Mouse (Mus musculus): ENCODE results near the gene Dgcr6. TPM values are rescaled to one million over a fixed set of nuclear protein-coding genes. Genes with fewer than 3 reads are reported as not detected.

Dgcr6 gene
- total and polyA plus RNA-seq, 3 experiments: 14.1 to 22.4 (median 20.4) TPM

- Histone ChIP-seq H3K4me3 (ENCODE audit: low read depth, low read length) (no peak overlapping the region), H3K36me3 (replicated peaks) (no peaks in the 10 kb centered on the region), H3K9me3 (replicated peaks) (no peaks in the 10 kb centered on the region), H3K27me3 (ENCODE audit: insufficient read depth, low read length) (peaks cover 8% of the 10 kb centered on the region; the same call in 1 of the 2 replicates), H3K4me1 (ENCODE audit: insufficient read depth, low read depth, low read length) (no peaks in the 10 kb centered on the region)
- DNase-seq (ENCODE audit: low spot score) (no peak), ATAC-seq (ENCODE audit: extremely low read depth, insufficient number of reproducible peaks, low FRiP score, poor library complexity, severe bottlenecking) (no peak)
- no peak for TF ChIP-seq GATA2 (IDR thresholded peaks at IDR 0.05; ENCODE audit: borderline replicate concordance, low read depth, low read length)
- TF ChIP-seq TAL1 (conservative IDR thresholded peaks at IDR 0.05; ENCODE audit: low read depth, low read length): no peak
- no peak for TF ChIP-seq POLR2AphosphoS5 (IDR thresholded peaks at IDR 0.05; ENCODE audit: insufficient replicate concordance, low read depth, low read length)
- no peak for TF ChIP-seq CTCF (IDR thresholded peaks at IDR 0.05; ENCODE audit: low read depth, low read length)
- TF ChIP-seq GATA1 (IDR thresholded peaks at IDR 0.05; ENCODE audit: borderline replicate concordance, low read length): no peak
Observed at GRCm38 (mm10) chr16:18044991-18045390, 7.7 kb upstream of the Dgcr6 start.

GRCm38 (mm10) chr16:18047660-18048059 is 5.0 kb upstream of the Dgcr6 start:
- H3K9me3 ChIP-seq (replicated peaks): no peaks in the 10 kb centered on the region
- H3K36me3 ChIP-seq (replicated peaks): no peaks in the 10 kb centered on the region
- TF ChIP-seq GATA1 (IDR thresholded peaks at IDR 0.05; ENCODE audit: borderline replicate concordance, low read length): no peak
- no peak for TF ChIP-seq POLR2AphosphoS5 (IDR thresholded peaks at IDR 0.05; ENCODE audit: insufficient replicate concordance, low read depth, low read length)
- peak; percentile 24; the same call in 1 of the 2 replicates for TF ChIP-seq CTCF (IDR thresholded peaks at IDR 0.05; ENCODE audit: low read depth, low read length)
- peaks cover 8% of the 10 kb centered on the region; the same call in 1 of the 2 replicates for H3K27me3 ChIP-seq (ENCODE audit: insufficient read depth, low read length)
- DNase-seq (ENCODE audit: low spot score) (peak; percentile 8), ATAC-seq (ENCODE audit: extremely low read depth, insufficient number of reproducible peaks, low FRiP score, poor library complexity, severe bottlenecking) (no peak)
- no peaks in the 10 kb centered on the region for H3K4me1 ChIP-seq (ENCODE audit: insufficient read depth, low read depth, low read length)
- no peak overlapping the region for H3K4me3 ChIP-seq (ENCODE audit: low read depth, low read length)

GRCm38 (mm10) chr16:18048071-18048470 is 4.6 kb upstream of the Dgcr6 start:
- Histone ChIP-seq H3K36me3 (replicated peaks) (no peaks in the 10 kb centered on the region), H3K9me3 (replicated peaks) (no peaks in the 10 kb centered on the region), H3K4me1 (ENCODE audit: insufficient read depth, low read depth, low read length) (0 out of 2 replicates have a peak, but pooled peaks cover 2% of the 10 kb centered on the region), H3K27me3 (ENCODE audit: insufficient read depth, low read length) (peaks cover 8% of the 10 kb centered on the region; the same call in 1 of the 2 replicates), H3K4me3 (ENCODE audit: low read depth, low read length) (no peak overlapping the region)
- TF ChIP-seq GATA1 (IDR thresholded peaks at IDR 0.05; ENCODE audit: borderline replicate concordance, low read length) (no peak), GATA2 (IDR thresholded peaks at IDR 0.05; ENCODE audit: borderline replicate concordance, low read depth, low read length) (no peak), CTCF (IDR thresholded peaks at IDR 0.05; ENCODE audit: low read depth, low read length) (no peak), POLR2AphosphoS5 (IDR thresholded peaks at IDR 0.05; ENCODE audit: insufficient replicate concordance, low read depth, low read length) (no peak), TAL1 (conservative IDR thresholded peaks at IDR 0.05; ENCODE audit: low read depth, low read length) (no peak)
- ATAC-seq (ENCODE audit: extremely low read depth, insufficient number of reproducible peaks, low FRiP score, poor library complexity, severe bottlenecking) (no peak), DNase-seq (ENCODE audit: low spot score) (no peak)

- no peak for ATAC-seq (ENCODE audit: extremely low read depth, insufficient number of reproducible peaks, low FRiP score, poor library complexity, severe bottlenecking)
- H3K27me3 ChIP-seq (ENCODE audit: insufficient read depth, low read length): peaks cover 28% of the 10 kb centered on the region
Observed at GRCm38 (mm10) chr16:18052322-18052721, 338 bp upstream of the Dgcr6 start.

GRCm38 (mm10) chr16:18056215-18056614 is 3.6 kb downstream of the Dgcr6 start:
- Histone ChIP-seq H3K36me3 (replicated peaks) (no peaks in the 10 kb centered on the region), H3K4me1 (ENCODE audit: insufficient read depth, low read depth, low read length) (0 out of 2 replicates have a peak, but pooled peaks cover 2% of the 10 kb centered on the region), H3K27me3 (ENCODE audit: insufficient read depth, low read length) (peaks cover 26% of the 10 kb centered on the region), H3K4me3 (ENCODE audit: low read depth, low read length) (no peak overlapping the region), H3K9me3 (replicated peaks) (no peaks in the 10 kb centered on the region)
- DNase-seq (ENCODE audit: low spot score) (no peak), ATAC-seq (ENCODE audit: extremely low read depth, insufficient number of reproducible peaks, low FRiP score, poor library complexity, severe bottlenecking) (no peak)
- TF ChIP-seq TAL1 (conservative IDR thresholded peaks at IDR 0.05; ENCODE audit: low read depth, low read length): no peak
- TF ChIP-seq CTCF (IDR thresholded peaks at IDR 0.05; ENCODE audit: low read depth, low read length): no peak
- no peak for TF ChIP-seq GATA2 (IDR thresholded peaks at IDR 0.05; ENCODE audit: borderline replicate concordance, low read depth, low read length)
- TF ChIP-seq POLR2AphosphoS5 (IDR thresholded peaks at IDR 0.05; ENCODE audit: insufficient replicate concordance, low read depth, low read length): no peak
- TF ChIP-seq GATA1 (IDR thresholded peaks at IDR 0.05; ENCODE audit: borderline replicate concordance, low read length): no peak

More at GRCm38 (mm10) chr16:18052322-18052721, 338 bp upstream of the Dgcr6 start:
- no peaks in the 10 kb centered on the region for H3K9me3 ChIP-seq (replicated peaks)
- 0 out of 2 replicates have a peak, but pooled peaks cover 2% of the 10 kb centered on the region for H3K4me1 ChIP-seq (ENCODE audit: insufficient read depth, low read depth, low read length)
- TF ChIP-seq POLR2AphosphoS5 (IDR thresholded peaks at IDR 0.05; ENCODE audit: insufficient replicate concordance, low read depth, low read length): no peak
- no peak for TF ChIP-seq GATA1 (IDR thresholded peaks at IDR 0.05; ENCODE audit: borderline replicate concordance, low read length)
- no peak for TF ChIP-seq CTCF (IDR thresholded peaks at IDR 0.05; ENCODE audit: low read depth, low read length)
- no peak for TF ChIP-seq GATA2 (IDR thresholded peaks at IDR 0.05; ENCODE audit: borderline replicate concordance, low read depth, low read length)
- no peak for DNase-seq (ENCODE audit: low spot score)
- no peak overlapping the region for H3K4me3 ChIP-seq (ENCODE audit: low read depth, low read length)
- no peaks in the 10 kb centered on the region for H3K36me3 ChIP-seq (replicated peaks)

- Histone ChIP-seq H3K9me3 (replicated peaks) (no peaks in the 10 kb centered on the region), H3K4me1 (ENCODE audit: insufficient read depth, low read depth, low read length) (no peaks in the 10 kb centered on the region), H3K36me3 (replicated peaks) (no peaks in the 10 kb centered on the region), H3K27me3 (ENCODE audit: insufficient read depth, low read length) (peaks cover 25% of the 10 kb centered on the region), H3K4me3 (ENCODE audit: low read depth, low read length) (no peak overlapping the region)
- DNase-seq (ENCODE audit: low spot score): no peak
- no peak for ATAC-seq (ENCODE audit: extremely low read depth, insufficient number of reproducible peaks, low FRiP score, poor library complexity, severe bottlenecking)
- TF ChIP-seq CTCF (IDR thresholded peaks at IDR 0.05; ENCODE audit: low read depth, low read length): no peak
- TF ChIP-seq GATA2 (IDR thresholded peaks at IDR 0.05; ENCODE audit: borderline replicate concordance, low read depth, low read length): no peak
- TF ChIP-seq POLR2AphosphoS5 (IDR thresholded peaks at IDR 0.05; ENCODE audit: insufficient replicate concordance, low read depth, low read length): no peak
- no peak for TF ChIP-seq TAL1 (conservative IDR thresholded peaks at IDR 0.05; ENCODE audit: low read depth, low read length)
- TF ChIP-seq GATA1 (IDR thresholded peaks at IDR 0.05; ENCODE audit: borderline replicate concordance, low read length): no peak
Observed at GRCm38 (mm10) chr16:18058331-18058731, 5.7 kb downstream of the Dgcr6 start.

All from G1E (cell line).